7 mouse cellular contexts compared by ENCODE assay signal in the genomic region with DNA sequence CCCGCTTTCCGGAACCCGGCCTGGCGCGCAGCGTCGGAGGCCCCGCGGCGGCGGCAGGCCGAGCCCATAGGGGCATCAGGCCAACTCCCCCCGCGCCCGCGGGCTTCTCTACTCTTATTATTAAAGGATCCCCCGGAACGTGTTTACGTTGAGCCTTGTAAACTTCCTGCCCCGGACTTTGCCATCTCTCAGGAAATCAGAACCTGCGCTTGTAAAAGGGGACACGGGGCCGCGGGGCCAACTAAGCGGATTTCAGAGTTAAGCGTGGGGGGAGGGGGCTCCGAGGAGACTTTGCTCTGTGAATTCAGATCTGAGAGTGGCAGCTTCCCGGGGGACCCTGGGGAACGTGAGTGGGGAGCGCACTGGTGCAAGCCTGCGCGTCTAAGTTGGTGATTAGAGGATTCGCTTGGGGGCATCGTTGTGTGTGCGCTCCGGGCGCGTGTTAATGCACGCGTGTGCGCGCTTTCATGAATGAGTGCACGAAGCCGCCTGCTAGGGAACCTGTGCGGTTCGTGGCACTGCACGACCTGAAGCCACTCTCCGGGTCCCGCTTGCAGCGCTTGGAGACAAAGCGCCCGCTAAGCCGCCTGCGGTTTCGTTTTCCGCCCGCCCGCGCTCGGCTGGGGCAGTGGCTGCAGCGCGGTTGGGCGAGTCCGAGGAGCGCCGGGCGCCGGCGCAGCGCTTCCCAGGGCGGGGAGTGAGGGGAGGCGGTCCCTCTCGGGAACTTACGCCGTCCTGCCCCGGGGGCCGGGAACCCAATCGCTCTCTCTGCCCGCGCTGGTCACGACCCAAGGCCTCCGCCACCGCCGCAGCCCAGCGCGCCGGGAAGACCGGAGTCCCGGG. TPM values are rescaled to one million over a fixed set of nuclear protein-coding genes. Genes with fewer than 3 reads are reported as not detected.
DNase-seq lines count a peak whose midpoint lies in the region; ATAC-seq and TF ChIP-seq lines count a peak whose summit lies in the region.

No protein-coding gene starts in this region.

- no peaks in the 10 kb centered on the region for H3K4me1 ChIP-seq in cortical plate, adult 2 months (ENCODE audit: control insufficient read depth, insufficient read depth, low read length)
- H3K4me1 ChIP-seq in lung, embryonic 15.5 days: 0 out of 2 replicates have a peak, but pooled peaks cover 15% of the 10 kb centered on the region
- peaks cover 3% of the 10 kb centered on the region; the same call in 1 of the 2 replicates for H3K4me1 ChIP-seq in small intestine, adult 2 months (ENCODE audit: control insufficient read depth, insufficient read depth, insufficient read length, low read length)

- CTCF ChIA-PET in Patski (lab: Charles Lee): no interaction called here

- peak; percentile 63 for ATAC-seq in Patski
- peak; percentile 75 for ATAC-seq in lung, embryonic 15.5 days (ENCODE audit: borderline replicate concordance, extremely low read depth, low FRiP score, low TSS enrichment)
- ATAC-seq in inflammation-experienced regulatory T-cells, adult 6 months: no peak

- no peaks in the 10 kb centered on the region for H3K36me3 ChIP-seq in lung, embryonic 15.5 days
- H3K36me3 ChIP-seq in small intestine, adult 2 months (ENCODE audit: control insufficient read depth, insufficient read depth, low read length): no peaks in the 10 kb centered on the region; the same call in 1 of the 2 replicates

- POLR2A ChIA-PET in Patski (lab: Charles Lee): no interaction called here

- peaks cover 27% of the 10 kb centered on the region for H3K27me3 ChIP-seq in Patski
- peaks cover 90% of the 10 kb centered on the region for H3K27me3 ChIP-seq in lung, embryonic 15.5 days
- peaks cover 59% of the 10 kb centered on the region for H3K27me3 ChIP-seq in small intestine, adult 2 months (ENCODE audit: control insufficient read depth, insufficient read depth, low read length)

- TF ChIP-seq CTCF in Patski (IDR thresholded peaks at IDR 0.05): no peak
- no peak for TF ChIP-seq CTCF in cortical plate, adult 2 months (IDR thresholded peaks at IDR 0.05; ENCODE audit: extremely low read depth, insufficient read depth, low read length)
- TF ChIP-seq CTCF in small intestine, adult 2 months (IDR thresholded peaks at IDR 0.05; ENCODE audit: extremely low read depth, insufficient read length, insufficient replicate concordance, low read depth, low read length): no peak

- peak overlapping the region; percentile 82 for H3K9ac ChIP-seq in lung, embryonic 15.5 days

- H3K4me2 ChIP-seq in lung, embryonic 15.5 days: peak overlapping the region; percentile 78

- DNase-seq in Patski (ENCODE audit: low read depth, low spot score): peak; percentile 39
- DNase-seq in heart, adult 11 months: peak; percentile 98
- DNase-seq in kidney, adult 11 months: peak; percentile 56

- peak overlapping the region; percentile 24; the same call in 1 of the 2 replicates for H3K4me3 ChIP-seq in cortical plate, adult 2 months (ENCODE audit: insufficient read depth, low read length)
- H3K4me3 ChIP-seq in lung, embryonic 15.5 days: peak overlapping the region; percentile 73
- H3K4me3 ChIP-seq in small intestine, adult 2 months (ENCODE audit: low read depth, low read length): peak overlapping the region; percentile 71

- no peaks in the 10 kb centered on the region for H3K9me3 ChIP-seq in lung, embryonic 15.5 days

- under 1% methylated on average over 89 of the region's 89 CpGs for WGBS in lung, embryonic 15.5 days
- WGBS in small intestine, adult 2 months: under 1% methylated on average over 89 of the region's 89 CpGs

- peak overlapping the region; percentile 45; the same call in 1 of the 2 replicates for H3K27ac ChIP-seq in cortical plate, adult 2 months (ENCODE audit: insufficient read depth, low read length)
- H3K27ac ChIP-seq in lung, embryonic 15.5 days: peak overlapping the region; percentile 99
- H3K27ac ChIP-seq in small intestine, adult 2 months (ENCODE audit: insufficient read depth, low read depth, low read length): peak overlapping the region; percentile 93

- in situ Hi-C loops in Patski (cut with MboI; ENCODE audit: low pct_unique_long_range_greater_than_20kb): loop anchor here (5.0 to 25.0 kb wide), 2 partner anchors 111 to 396 kb away; no protein-coding TSS in a partner anchor

- TF ChIP-seq POLR2A in cortical plate, adult 2 months (IDR thresholded peaks at IDR 0.05; ENCODE audit: extremely low read depth, insufficient read depth, low read length): no peak
- TF ChIP-seq POLR2A in small intestine, adult 2 months (IDR thresholded peaks at IDR 0.05; ENCODE audit: low read depth, low read length): no peak

RNA-seq across cellular contexts. Expression of gene Foxf1, which starts 0.9 kb away (rescaled TPM):
- polyA plus RNA-seq in Patski (2021): 1.8 TPM
- 1.8 and 1.9 TPM in 2 replicates for polyA plus RNA-seq in cortical plate, adult 2 months (2012; rRNA removed)
- 151 and 157 TPM in 2 replicates for polyA plus RNA-seq in lung, embryonic 15.5 days (2015; fragmentation: Nextera tagmentation; extraction: Ambion mirVana)
- polyA plus RNA-seq in small intestine, adult 2 months (2012; rRNA removed): 28.2 and 49.6 TPM in 2 replicates
- polyA plus RNA-seq in inflammation-experienced regulatory T-cells, adult 6 months (2017; shearing (Covaris generic)): under 1 TPM in 1 of 3 experiments, not detected in 2; 0.46 TPM

RNA-seq across cellular contexts. Expression of gene Mthfsd, which starts 24.9 kb away (rescaled TPM):
- polyA plus RNA-seq in Patski (2021): 62.0 TPM
- 95.8 and 108 TPM in 2 replicates for polyA plus RNA-seq in cortical plate, adult 2 months (2012; rRNA removed)
- 60.2 and 60.8 TPM in 2 replicates for polyA plus RNA-seq in lung, embryonic 15.5 days (2015; fragmentation: Nextera tagmentation; extraction: Ambion mirVana)
- polyA plus RNA-seq in small intestine, adult 2 months (2012; rRNA removed): 22.6 and 23.4 TPM in 2 replicates
- polyA plus RNA-seq in inflammation-experienced regulatory T-cells, adult 6 months (2017; shearing (Covaris generic)): 10 to 100 TPM; 17.1 to 32.0 (median 20.7) TPM

RNA-seq across cellular contexts. Expression of gene Foxc2, which starts 32.7 kb away (rescaled TPM):
- 2.1 TPM for polyA plus RNA-seq in Patski (2021)
- polyA plus RNA-seq in cortical plate, adult 2 months (2012; rRNA removed): 0.79 and 1.3 TPM in 2 replicates
- polyA plus RNA-seq in lung, embryonic 15.5 days (2015; fragmentation: Nextera tagmentation; extraction: Ambion mirVana): 2.1 and 2.3 TPM in 2 replicates
- 0.53 and 0.63 TPM in 2 replicates for polyA plus RNA-seq in small intestine, adult 2 months (2012; rRNA removed)
- not detected for polyA plus RNA-seq in inflammation-experienced regulatory T-cells, adult 6 months (2017; shearing (Covaris generic))

RNA-seq across cellular contexts. Expression of gene Foxl1, which starts 44.4 kb away (rescaled TPM):
- polyA plus RNA-seq in Patski (2021): 0.05 TPM
- polyA plus RNA-seq in cortical plate, adult 2 months (2012; rRNA removed): 0.04 TPM in 1 of 2 replicates, not detected in the other
- 6.8 and 8.5 TPM in 2 replicates for polyA plus RNA-seq in lung, embryonic 15.5 days (2015; fragmentation: Nextera tagmentation; extraction: Ambion mirVana)
- polyA plus RNA-seq in small intestine, adult 2 months (2012; rRNA removed): 3.0 and 7.9 TPM in 2 replicates
- polyA plus RNA-seq in inflammation-experienced regulatory T-cells, adult 6 months (2017; shearing (Covaris generic)): not detected

Comparison
In these comparisons a context has a peak if more than half of its experiments do, and no peak if none do; other contexts are left out.
1. DNase-seq: peak in every context shown above with its lines; median percentile 98 in heart, adult 11 months; 56 in kidney, adult 11 months; 39 in Patski.
2. H3K27ac ChIP-seq: peak in every context shown above with its lines; median percentile 99 in lung, embryonic 15.5 days; 93 in small intestine, adult 2 months; 45 in cortical plate, adult 2 months.
3. RNA of gene Foxf1, which starts 0.9 kb away (polyA plus RNA-seq): 151 to 157 TPM in lung, embryonic 15.5 days and 28.2 to 49.6 TPM in small intestine, adult 2 months; 1.8 to 1.9 TPM in cortical plate, adult 2 months, 1.8 TPM in Patski (single experiment) and 0.46 TPM in inflammation-experienced regulatory T-cells, adult 6 months; every median in the first group is over 10 times any median in the second.
4. Peak in every context shown above with its lines, with median percentiles within 50 percentile points of each other: H3K4me3 ChIP-seq.